Mouse (Mus musculus): ENCODE data around the gene Fbxo21. TPM values are rescaled to one million over a fixed set of nuclear protein-coding genes. Genes with fewer than 3 reads are reported as not detected.
A peak's percentile ranks its signal among the peaks of the same experiment; 100 is the strongest.

Gene Fbxo21
- polyA plus RNA-seq, 1 experiment from 2014 or later, result 163 TPM

GRCm38 (mm10) chr5:118019905-118020304 is 43.4 kb downstream of the Fbxo21 start:
- no peak overlapping the region for H3K9ac ChIP-seq (replicated peaks; ENCODE audit: low read length)
- no peaks in the 10 kb centered on the region for H3K9me3 ChIP-seq (ENCODE audit: control insufficient read depth, low read length)
- WGBS, result 73% methylated on average over 11 of the region's 11 CpGs
- no peak overlapping the region for H3K4me2 ChIP-seq (ENCODE audit: low read length)
- H3K4me1 ChIP-seq (ENCODE audit: control insufficient read depth, insufficient read depth, low read length), result peaks cover 3% of the 10 kb centered on the region
- DNase-seq (no peak), ATAC-seq (ENCODE audit: low FRiP score, low TSS enrichment) (no peak)
- no peak overlapping the region for H3K27ac ChIP-seq (replicated peaks; ENCODE audit: low read depth, low read length)
- H3K4me3 ChIP-seq (replicated peaks; ENCODE audit: low read depth, low read length), result no peak overlapping the region
- no peaks in the 10 kb centered on the region for H3K36me3 ChIP-seq (ENCODE audit: control insufficient read depth, insufficient read depth, low read length)
- no peaks in the 10 kb centered on the region for H3K27me3 ChIP-seq (ENCODE audit: control insufficient read depth, insufficient read depth, low read length)

- WGBS, result 78% methylated on average over 3 of the region's 3 CpGs
- Histone ChIP-seq H3K4me2 (ENCODE audit: low read length) (no peak overlapping the region), H3K9ac (replicated peaks; ENCODE audit: low read length) (no peak overlapping the region), H3K27me3 (ENCODE audit: control insufficient read depth, insufficient read depth, low read length) (peaks cover 27% of the 10 kb centered on the region), H3K4me1 (ENCODE audit: control insufficient read depth, insufficient read depth, low read length) (peaks cover 8% of the 10 kb centered on the region), H3K27ac (replicated peaks; ENCODE audit: low read depth, low read length) (no peak overlapping the region), H3K4me3 (replicated peaks; ENCODE audit: low read depth, low read length) (no peak overlapping the region), H3K36me3 (ENCODE audit: control insufficient read depth, insufficient read depth, low read length) (no peaks in the 10 kb centered on the region), H3K9me3 (ENCODE audit: control insufficient read depth, low read length) (no peaks in the 10 kb centered on the region)
- ATAC-seq (ENCODE audit: low FRiP score, low TSS enrichment) (no peak), DNase-seq (no peak)
These were observed 46.5 kb downstream of the Fbxo21 start for GRCm38 (mm10) chr5:118023053-118023452.

- Histone ChIP-seq H3K36me3 (ENCODE audit: control insufficient read depth, insufficient read depth, low read length) (no peaks in the 10 kb centered on the region), H3K9me3 (ENCODE audit: control insufficient read depth, low read length) (no peaks in the 10 kb centered on the region), H3K4me3 (replicated peaks; ENCODE audit: low read depth, low read length) (no peak overlapping the region), H3K9ac (replicated peaks; ENCODE audit: low read length) (no peak overlapping the region), H3K27me3 (ENCODE audit: control insufficient read depth, insufficient read depth, low read length) (peaks cover 50% of the 10 kb centered on the region), H3K4me1 (ENCODE audit: control insufficient read depth, insufficient read depth, low read length) (peaks cover 15% of the 10 kb centered on the region), H3K4me2 (ENCODE audit: low read length) (no peak overlapping the region), H3K27ac (replicated peaks; ENCODE audit: low read depth, low read length) (no peak overlapping the region)
- no peak for ATAC-seq (ENCODE audit: low FRiP score, low TSS enrichment)
- DNase-seq, result no peak
- WGBS, result 3% methylated on average over 12 of the region's 12 CpGs
These were observed 49.4 kb downstream of the Fbxo21 start for GRCm38 (mm10) chr5:118025880-118026279.

GRCm38 (mm10) chr5:118026343-118026742 is 49.8 kb downstream of the Fbxo21 start:
- H3K9ac ChIP-seq (replicated peaks; ENCODE audit: low read length), result no peak overlapping the region
- no peak overlapping the region for H3K4me3 ChIP-seq (replicated peaks; ENCODE audit: low read depth, low read length)
- H3K27me3 ChIP-seq (ENCODE audit: control insufficient read depth, insufficient read depth, low read length), result peaks cover 50% of the 10 kb centered on the region
- under 1% methylated on average over 13 of the region's 13 CpGs for WGBS
- H3K4me1 ChIP-seq (ENCODE audit: control insufficient read depth, insufficient read depth, low read length), result peaks cover 15% of the 10 kb centered on the region
- no peak overlapping the region for H3K27ac ChIP-seq (replicated peaks; ENCODE audit: low read depth, low read length)
- no peak for ATAC-seq (ENCODE audit: low FRiP score, low TSS enrichment)
- H3K4me2 ChIP-seq (ENCODE audit: low read length), result no peak overlapping the region
- DNase-seq, result no peak
- H3K9me3 ChIP-seq (ENCODE audit: control insufficient read depth, low read length), result no peaks in the 10 kb centered on the region
- H3K36me3 ChIP-seq (ENCODE audit: control insufficient read depth, insufficient read depth, low read length), result no peaks in the 10 kb centered on the region

GRCm38 (mm10) chr5:118027101-118027697 is 50.7 kb downstream of the Fbxo21 start:
- Histone ChIP-seq H3K9ac (replicated peaks; ENCODE audit: low read length) (peak overlapping the region; percentile 53; the same call in 1 of the 2 replicates), H3K4me1 (ENCODE audit: control insufficient read depth, insufficient read depth, low read length) (peaks cover 15% of the 10 kb centered on the region), H3K36me3 (ENCODE audit: control insufficient read depth, insufficient read depth, low read length) (no peaks in the 10 kb centered on the region), H3K27me3 (ENCODE audit: control insufficient read depth, insufficient read depth, low read length) (peaks cover 50% of the 10 kb centered on the region), H3K9me3 (ENCODE audit: control insufficient read depth, low read length) (no peaks in the 10 kb centered on the region), H3K4me3 (replicated peaks; ENCODE audit: low read depth, low read length) (peak overlapping the region; percentile 61), H3K27ac (replicated peaks; ENCODE audit: low read depth, low read length) (no peak overlapping the region), H3K4me2 (ENCODE audit: low read length) (peak overlapping the region; percentile 98)
- WGBS, result under 1% methylated on average over 39 of the region's 39 CpGs
- peak; percentile 24 for DNase-seq
- ATAC-seq (ENCODE audit: low FRiP score, low TSS enrichment), result no peak

GRCm38 (mm10) chr5:118027698-118028190 is 51.2 kb downstream of the Fbxo21 start, which contains the start of gene Tesc:
Tesc (plus strand) TSS chr5:118027743.
- Histone ChIP-seq H3K27ac (replicated peaks; ENCODE audit: low read depth, low read length) (no peak within 1 kb of the TSS), H3K9ac (replicated peaks; ENCODE audit: low read length) (peak within 1 kb of the TSS; percentile 53), H3K4me1 (ENCODE audit: control insufficient read depth, insufficient read depth, low read length) (peaks cover 15% of the 10 kb centered on the region), H3K9me3 (ENCODE audit: control insufficient read depth, low read length) (no peaks in the 10 kb centered on the region), H3K27me3 (ENCODE audit: control insufficient read depth, insufficient read depth, low read length) (peaks cover 50% of the 10 kb centered on the region), H3K36me3 (ENCODE audit: control insufficient read depth, insufficient read depth, low read length) (no peaks in the 10 kb centered on the region), H3K4me2 (ENCODE audit: low read length) (peak within 1 kb of the TSS; percentile 98), H3K4me3 (replicated peaks; ENCODE audit: low read depth, low read length) (peak within 1 kb of the TSS; percentile 61)
- DNase-seq, result peak; percentile 67
- ATAC-seq (ENCODE audit: low FRiP score, low TSS enrichment), result no peak
- under 1% methylated on average over 57 of the region's 63 CpGs for WGBS

GRCm38 (mm10) chr5:118028191-118029034 is 51.9 kb downstream of the Fbxo21 start:
- Histone ChIP-seq H3K9me3 (ENCODE audit: control insufficient read depth, low read length) (no peaks in the 10 kb centered on the region), H3K27me3 (ENCODE audit: control insufficient read depth, insufficient read depth, low read length) (peaks cover 50% of the 10 kb centered on the region), H3K4me1 (ENCODE audit: control insufficient read depth, insufficient read depth, low read length) (peaks cover 15% of the 10 kb centered on the region), H3K36me3 (ENCODE audit: control insufficient read depth, insufficient read depth, low read length) (no peaks in the 10 kb centered on the region), H3K4me2 (ENCODE audit: low read length) (peak overlapping the region; percentile 98), H3K27ac (replicated peaks; ENCODE audit: low read depth, low read length) (no peak overlapping the region), H3K4me3 (replicated peaks; ENCODE audit: low read depth, low read length) (peak overlapping the region; percentile 61), H3K9ac (replicated peaks; ENCODE audit: low read length) (peak overlapping the region; percentile 53)
- WGBS, result 2% methylated on average over 74 of the region's 79 CpGs
- ATAC-seq (ENCODE audit: low FRiP score, low TSS enrichment) (peak; percentile 29; the same call in 1 of the 2 replicates), DNase-seq (peak; percentile 33)

- H3K27me3 ChIP-seq (ENCODE audit: control insufficient read depth, insufficient read depth, low read length), result peaks cover 50% of the 10 kb centered on the region
- H3K4me1 ChIP-seq (ENCODE audit: control insufficient read depth, insufficient read depth, low read length), result peaks cover 15% of the 10 kb centered on the region
- ATAC-seq (ENCODE audit: low FRiP score, low TSS enrichment) (no peak), DNase-seq (no peak)
- WGBS, result 10% methylated on average over 12 of the region's 12 CpGs
- H3K9me3 ChIP-seq (ENCODE audit: control insufficient read depth, low read length), result no peaks in the 10 kb centered on the region
- no peaks in the 10 kb centered on the region for H3K36me3 ChIP-seq (ENCODE audit: control insufficient read depth, insufficient read depth, low read length)
- peak overlapping the region; percentile 98 for H3K4me2 ChIP-seq (ENCODE audit: low read length)
- H3K4me3 ChIP-seq (replicated peaks; ENCODE audit: low read depth, low read length), result peak overlapping the region; percentile 61; the same call in 1 of the 2 replicates
- H3K9ac ChIP-seq (replicated peaks; ENCODE audit: low read length), result 0 out of 2 replicates have a peak overlapping the region, but pooled peaks have one; percentile 16
- H3K27ac ChIP-seq (replicated peaks; ENCODE audit: low read depth, low read length), result no peak overlapping the region
These were observed 52.5 kb downstream of the Fbxo21 start for GRCm38 (mm10) chr5:118029035-118029408.
